Mouse (Mus musculus) liver, embryonic 14.5 days (tissue): ENCODE data around the gene Sdsl.

ENCODE experiments used
- CTCF ChIP-seq: IDR thresholded peaks from 2 replicates; pipeline ENCODE4 v1.5.1; 2016; ENCODE audit warnings: antibody characterized with exemption, low read depth, control low read depth
- EP300 ChIP-seq: IDR thresholded peaks from 2 replicates; pipeline ENCODE4 v1.6.1; 2016; ENCODE audit warnings: antibody characterized with exemption, low read depth

- TF ChIP-seq CTCF: peak; percentile 92
- no peak for TF ChIP-seq EP300
These were observed 31.9 kb downstream of the Sdsl start for GRCm38 (mm10) chr5:120440733-120441132.
